Mouse (Mus musculus) MEL (cell line): ENCODE data around the gene Krt71. TPM values are rescaled to one million over a fixed set of nuclear protein-coding genes. Genes with fewer than 3 reads are reported as not detected.

ENCODE experiments used
- DNase-seq: peaks from one replicate; pipeline ENCODE4 v3.0.0; 2011; ENCODE audit warnings: low read depth, low spot score
- H3K27ac ChIP-seq: 2 replicates; pipeline ENCODE4 v1.5.1; 2012; ENCODE audit warnings: low read depth, mild to moderate bottlenecking, control low read depth, low read length, moderate library complexity; ENCODE audit not compliant: control insufficient read depth
- H3K27me3 ChIP-seq, 2 experiments: fragments of 150-350 bp in 1 of 2; sonication (generic) in 1 of 2; 2 replicates each; pipeline ENCODE4 v1.6.1; 2012; ENCODE audit warnings: low read length in 2 of 2, mild to moderate bottlenecking in 2 of 2, improper control_type of control experiment in 1 of 2, moderate library complexity in 1 of 2; ENCODE audit not compliant: insufficient read depth in 2 of 2, control insufficient read depth in 1 of 2
- H3K36me3 ChIP-seq, 2 experiments: 2 replicates each; pipeline ENCODE4 v1.6.1; 2012 to 2014; ENCODE audit warnings: low read length in 2 of 2, improper control_type of control experiment in 1 of 2, inconsistent platforms in 1 of 2, mild to moderate bottlenecking in 1 of 2; ENCODE audit not compliant: insufficient read depth in 2 of 2, control insufficient read depth in 1 of 2
- H3K4me1 ChIP-seq, 2 experiments: fragments of 150-350 bp in 1 of 2; sonication (generic) in 1 of 2; 2 replicates each; pipeline ENCODE4 v1.6.1; 2012; ENCODE audit warnings: low read length in 2 of 2, improper control_type of control experiment in 1 of 2, mild to moderate bottlenecking in 1 of 2; ENCODE audit not compliant: insufficient read depth in 2 of 2, control insufficient read depth in 1 of 2
- H3K4me3 ChIP-seq, 2 experiments: fragments of 150-350 bp in 1 of 2; sonication (generic) in 1 of 2; 2 replicates each; pipeline ENCODE4 v1.5.1; 2012; ENCODE audit warnings: low read depth in 2 of 2, low read length in 2 of 2, mild to moderate bottlenecking in 2 of 2, moderate library complexity in 2 of 2, control low read depth in 1 of 2, improper control_type of control experiment in 1 of 2; ENCODE audit not compliant: control insufficient read depth in 1 of 2, insufficient read depth in 1 of 2
- H3K79me2 ChIP-seq: 2 replicates; pipeline ENCODE4 v1.6.1; 2012; ENCODE audit warnings: mild to moderate bottlenecking, low read length, moderate library complexity; ENCODE audit not compliant: control insufficient read depth, poor library complexity, insufficient read depth
- H3K9ac ChIP-seq: 2 replicates; pipeline ENCODE4 v1.6.1; 2012; ENCODE audit warnings: low read depth, mild to moderate bottlenecking, control low read depth, low read length, moderate library complexity; ENCODE audit not compliant: control insufficient read depth, poor library complexity, severe bottlenecking
- H3K9me3 ChIP-seq: fragments of 150-350 bp; sonication (generic); replicated peaks from 2 replicates; pipeline ENCODE4 v1.6.1; 2012; ENCODE audit warnings: mild to moderate bottlenecking, low read length, improper control_type of control experiment, moderate library complexity; ENCODE audit not compliant: insufficient read depth
- CHD1 ChIP-seq: IDR thresholded peaks from 2 replicates; pipeline ENCODE4 v1.6.1; 2012; ENCODE audit warnings: low read depth, mild to moderate bottlenecking, inconsistent platforms, low read length, improper control_type of control experiment
- CTCF ChIP-seq, 3 experiments: IDR thresholded peaks in 2 of 3; conservative IDR thresholded peaks in 1 of 3; 2 replicates each; pipeline ENCODE4 v1.5.1; 2011 to 2012; ENCODE audit warnings: low read length in 3 of 3, low read depth in 2 of 3, mild to moderate bottlenecking in 2 of 3, improper control_type of control experiment in 1 of 3, inconsistent platforms in 1 of 3, mixed read lengths in 1 of 3, moderate library complexity in 1 of 3; ENCODE audit not compliant: control insufficient read depth in 1 of 3, insufficient read depth in 1 of 3, poor library complexity in 1 of 3, severe bottlenecking in 1 of 3
- ELF1 ChIP-seq: IDR thresholded peaks from 2 replicates; pipeline ENCODE4 v1.6.1; 2014; ENCODE audit warnings: low read depth, mild to moderate bottlenecking, inconsistent platforms, low read length, improper control_type of control experiment, moderate library complexity
- GABPA ChIP-seq: IDR thresholded peaks from 2 replicates; pipeline ENCODE4 v1.6.1; 2012; ENCODE audit warnings: low read depth, mild to moderate bottlenecking, inconsistent platforms, low read length, improper control_type of control experiment, moderate library complexity
- KAT2A ChIP-seq: conservative IDR thresholded peaks from 2 replicates; pipeline ENCODE4 v1.6.1; 2012; ENCODE audit warnings: low read depth, low read length, improper control_type of control experiment, inconsistent platforms
- MAX ChIP-seq: IDR thresholded peaks from 2 replicates; pipeline ENCODE4 v1.6.1; 2011; ENCODE audit warnings: low read length, improper control_type of control experiment
- MAZ ChIP-seq: IDR thresholded peaks from 2 replicates; pipeline ENCODE4 v1.6.1; 2012; ENCODE audit warnings: low read depth, mild to moderate bottlenecking, inconsistent platforms, low read length, improper control_type of control experiment
- MEF2A ChIP-seq: IDR thresholded peaks from 2 replicates; pipeline ENCODE4 v1.6.1; 2014; ENCODE audit warnings: low read depth, mild to moderate bottlenecking, inconsistent platforms, low read length, improper control_type of control experiment; ENCODE audit not compliant: poor library complexity, insufficient replicate concordance, severe bottlenecking; ENCODE audit errors: extremely low read depth
- NRF1 ChIP-seq: IDR thresholded peaks from 2 replicates; pipeline ENCODE4 v1.6.1; 2014; ENCODE audit warnings: low read depth, mild to moderate bottlenecking, inconsistent platforms, low read length, improper control_type of control experiment, moderate library complexity; ENCODE audit not compliant: poor library complexity, insufficient read depth, severe bottlenecking
- POLR2AphosphoS5 ChIP-seq: IDR thresholded peaks from 2 replicates; pipeline ENCODE4 v1.6.1; 2012; ENCODE audit warnings: low read depth, borderline replicate concordance, mild to moderate bottlenecking, inconsistent platforms, low read length, moderate library complexity, mixed read lengths
- RAD21 ChIP-seq: IDR thresholded peaks from 2 replicates; pipeline ENCODE4 v1.6.1; 2011; ENCODE audit warnings: mild to moderate bottlenecking, low read depth, low read length, improper control_type of control experiment
- SIN3A ChIP-seq: IDR thresholded peaks from 2 replicates; pipeline ENCODE4 v1.6.1; 2012; ENCODE audit warnings: low read length, improper control_type of control experiment, inconsistent platforms
- SMC3 ChIP-seq: IDR thresholded peaks from 2 replicates; pipeline ENCODE4 v1.6.1; 2011; ENCODE audit warnings: low read depth, low read length, improper control_type of control experiment
- UBTF ChIP-seq: IDR thresholded peaks from 2 replicates; pipeline ENCODE4 v1.6.1; 2012; ENCODE audit warnings: low read depth, mild to moderate bottlenecking, inconsistent platforms, low read length, improper control_type of control experiment, moderate library complexity, borderline replicate concordance; ENCODE audit not compliant: insufficient read depth
- USF1 ChIP-seq: IDR thresholded peaks from 2 replicates; pipeline ENCODE4 v1.6.1; 2014; ENCODE audit warnings: low read depth, mild to moderate bottlenecking, inconsistent platforms, low read length, improper control_type of control experiment, moderate library complexity
- ZC3H11A ChIP-seq: IDR thresholded peaks from 2 replicates; pipeline ENCODE4 v1.6.1; 2012; ENCODE audit warnings: low read depth, mild to moderate bottlenecking, inconsistent platforms, low read length, improper control_type of control experiment
- ZMIZ1 ChIP-seq: IDR thresholded peaks from 2 replicates; pipeline ENCODE4 v1.6.1; 2012; ENCODE audit warnings: low read depth, mild to moderate bottlenecking, inconsistent platforms, low read length, improper control_type of control experiment, moderate library complexity
- ZNF384 ChIP-seq: IDR thresholded peaks from 2 replicates; pipeline ENCODE4 v1.6.1; 2012; ENCODE audit warnings: low read depth, mild to moderate bottlenecking, inconsistent platforms, low read length, improper control_type of control experiment
- polyA plus RNA-seq, 2 experiments: library from polyadenylated mRNA; stranded (reverse) in 1 of 2; unstranded in 1 of 2; fragments of >175 nt in 1 of 2; fragments of >200 nt in 1 of 2; gene quantifications; 2 replicates each; pipeline versions ENCODE4 v1.2.1 to v1.2.4; 2012; ENCODE audit warnings: low replicate concordance in 2 of 2, low read depth in 1 of 2; ENCODE audit not compliant: insufficient read length in 2 of 2, insufficient read depth in 1 of 2, missing spikeins in 1 of 2
- total RNA-seq: library from RNA; depleted of rRNA; stranded (reverse); fragments of 300-350 nt; gene quantifications from 2 replicates; pipeline ENCODE4 v1.2.3, GENCODE M21; 2012

Krt71 gene
- total and polyA plus RNA-seq, 3 experiments, result not detected

GRCm38 (mm10) chr15:101704066-101704465, 38.8 kb downstream of the Krt71 start:
- H3K27me3 ChIP-seq, result no peaks in the 10 kb centered on the region
- no peak overlapping the region for H3K27ac ChIP-seq
- no peak overlapping the region for H3K4me3 ChIP-seq
- no peak for DNase-seq
- H3K4me1 ChIP-seq, result no peaks in the 10 kb centered on the region
- TF ChIP-seq MAZ (no peak), CTCF (IDR thresholded peaks at IDR 0.05 in 2 of 3, conservative IDR thresholded peaks at IDR 0.05 in 1 of 3; ENCODE audit: control insufficient read depth in 1 of 3, insufficient read depth in 1 of 3, low read depth in 2 of 3, low read length in 3 of 3, poor library complexity in 1 of 3, severe bottlenecking in 1 of 3) (peak in 1 of 3 experiments; percentile 8; a peak in 1 of 6 replicates), MEF2A (no peak), ELF1 (no peak)
- H3K36me3 ChIP-seq, result no peaks in the 10 kb centered on the region
- no peaks in the 10 kb centered on the region for H3K79me2 ChIP-seq
- no peak overlapping the region for H3K9ac ChIP-seq
- H3K9me3 ChIP-seq, result no peaks in the 10 kb centered on the region

- no peak for DNase-seq
- Histone ChIP-seq H3K4me1 (no peaks in the 10 kb centered on the region), H3K79me2 (no peaks in the 10 kb centered on the region), H3K36me3 (no peaks in the 10 kb centered on the region), H3K27me3 (no peaks in the 10 kb centered on the region), H3K9ac (no peak overlapping the region), H3K4me3 (no peak overlapping the region), H3K9me3 (no peaks in the 10 kb centered on the region), H3K27ac (no peak overlapping the region)
- TF ChIP-seq ZC3H11A, result no peak
- TF ChIP-seq USF1, result no peak
- TF ChIP-seq SIN3A, result no peak
- no peak for TF ChIP-seq ZMIZ1
- no peak for TF ChIP-seq NRF1
- no peak for TF ChIP-seq KAT2A
- TF ChIP-seq MEF2A, result no peak
- no peak for TF ChIP-seq CTCF (IDR thresholded peaks at IDR 0.05 in 2 of 3, conservative IDR thresholded peaks at IDR 0.05 in 1 of 3; ENCODE audit: control insufficient read depth in 1 of 3, insufficient read depth in 1 of 3, low read depth in 2 of 3, low read length in 3 of 3, poor library complexity in 1 of 3, severe bottlenecking in 1 of 3)
- no peak for TF ChIP-seq CHD1
- no peak for TF ChIP-seq MAX
- TF ChIP-seq UBTF, result no peak
- TF ChIP-seq POLR2AphosphoS5, result no peak
Observed at GRCm38 (mm10) chr15:101702380-101702779, 40.5 kb downstream of the Krt71 start.

GRCm38 (mm10) chr15:101699866-101700265, 43.0 kb downstream of the Krt71 start:
- H3K27ac ChIP-seq, result no peak overlapping the region
- H3K9me3 ChIP-seq, result no peaks in the 10 kb centered on the region
- H3K36me3 ChIP-seq, result no peaks in the 10 kb centered on the region
- no peak for DNase-seq
- no peak overlapping the region for H3K4me3 ChIP-seq
- no peak overlapping the region for H3K9ac ChIP-seq
- H3K27me3 ChIP-seq, result no peaks in the 10 kb centered on the region
- H3K79me2 ChIP-seq, result no peaks in the 10 kb centered on the region
- TF ChIP-seq ELF1, result no peak
- TF ChIP-seq GABPA, result no peak
- no peak for TF ChIP-seq RAD21
- TF ChIP-seq ZNF384, result no peak
- TF ChIP-seq SMC3, result no peak
- H3K4me1 ChIP-seq, result no peaks in the 10 kb centered on the region
